Mouse (Mus musculus): ENCODE measurements around the gene Aif1l.
"Not testable (repeated sequence)": the region's sequence is repeated elsewhere in the genome, so short reads cannot be mapped to it uniquely, and the experiment has no call there.

Aif1l gene

GRCm38 (mm10) chr2:31950058-31950871 is at the start of gene Aif1l:
Gene Aif1l (plus strand): TSS chr2:31950139.
- DNase-seq (ENCODE audit: low spot score in 2 of 2), result peak; percentile 54 to 62

- no peak for DNase-seq (ENCODE audit: low spot score in 2 of 2)
Observed at GRCm38 (mm10) chr2:31900932-31901331, 49.0 kb upstream of the Aif1l start.

GRCm38 (mm10) chr2:31901659-31902362 is 48.1 kb upstream of the Aif1l start:
- DNase-seq (ENCODE audit: low spot score in 2 of 2), result no peak

GRCm38 (mm10) chr2:31904089-31904488 is 45.9 kb upstream of the Aif1l start:
- DNase-seq (ENCODE audit: low spot score in 2 of 2), result no peak

GRCm38 (mm10) chr2:31904622-31905021 is 45.3 kb upstream of the Aif1l start:
- DNase-seq (ENCODE audit: low spot score in 2 of 2), result no peak

GRCm38 (mm10) chr2:31905682-31906081 is 44.3 kb upstream of the Aif1l start:
- no peak for DNase-seq (ENCODE audit: low spot score in 2 of 2)

GRCm38 (mm10) chr2:31906407-31906806 is 43.5 kb upstream of the Aif1l start:
- DNase-seq (ENCODE audit: low spot score in 2 of 2), result peak in 1 of 2 experiments; percentile 42

- DNase-seq (ENCODE audit: low spot score in 2 of 2), result no peak
Observed at GRCm38 (mm10) chr2:31912575-31912974, 37.4 kb upstream of the Aif1l start.

- DNase-seq (ENCODE audit: low spot score in 2 of 2), result not testable (repeated sequence)
Observed at GRCm38 (mm10) chr2:31914213-31914612, 35.7 kb upstream of the Aif1l start.

- peak; percentile 73 to 88 for DNase-seq (ENCODE audit: low spot score in 2 of 2)
Observed at GRCm38 (mm10) chr2:31915112-31915511, 34.8 kb upstream of the Aif1l start.

GRCm38 (mm10) chr2:31917636-31918035 is 32.3 kb upstream of the Aif1l start:
- peak in 1 of 2 experiments; percentile 47 for DNase-seq (ENCODE audit: low spot score in 2 of 2)

- no peak for DNase-seq (ENCODE audit: low spot score in 2 of 2)
Observed at GRCm38 (mm10) chr2:31923645-31924044, 26.3 kb upstream of the Aif1l start.

GRCm38 (mm10) chr2:31924811-31925210 is 25.1 kb upstream of the Aif1l start:
- no peak for DNase-seq (ENCODE audit: low spot score in 2 of 2)

GRCm38 (mm10) chr2:31925936-31926335 is 24.0 kb upstream of the Aif1l start:
- DNase-seq (ENCODE audit: low spot score in 2 of 2), result no peak

GRCm38 (mm10) chr2:31929664-31930063 is 20.3 kb upstream of the Aif1l start:
- DNase-seq (ENCODE audit: low spot score in 2 of 2), result no peak

GRCm38 (mm10) chr2:31934551-31934950 is 15.4 kb upstream of the Aif1l start:
- DNase-seq (ENCODE audit: low spot score in 2 of 2), result no peak

GRCm38 (mm10) chr2:31935054-31935453 is 14.9 kb upstream of the Aif1l start:
- no peak for DNase-seq (ENCODE audit: low spot score in 2 of 2)

- no peak for DNase-seq (ENCODE audit: low spot score in 2 of 2)
Observed at GRCm38 (mm10) chr2:31938298-31938697, 11.6 kb upstream of the Aif1l start.

- DNase-seq (ENCODE audit: low spot score in 2 of 2), result no peak
Observed at GRCm38 (mm10) chr2:31943011-31943410, 6.9 kb upstream of the Aif1l start.

- no peak for DNase-seq (ENCODE audit: low spot score in 2 of 2)
Observed at GRCm38 (mm10) chr2:31945580-31945979, 4.4 kb upstream of the Aif1l start.

- DNase-seq (ENCODE audit: low spot score in 2 of 2), result no peak
Observed at GRCm38 (mm10) chr2:31948392-31948791, 1.5 kb upstream of the Aif1l start.

- no peak for DNase-seq (ENCODE audit: low spot score in 2 of 2)
Observed at GRCm38 (mm10) chr2:31948801-31949200, 1.1 kb upstream of the Aif1l start.

- DNase-seq (ENCODE audit: low spot score in 2 of 2), result no peak
Observed at GRCm38 (mm10) chr2:31950966-31951365, 1.0 kb downstream of the Aif1l start.
